Mouse (Mus musculus): ENCODE measurements around the gene Arhgap10.
"Not testable (repeated sequence)": the region's sequence is repeated elsewhere in the genome, so short reads cannot be mapped to it uniquely, and the experiment has no call there.

DNA sequence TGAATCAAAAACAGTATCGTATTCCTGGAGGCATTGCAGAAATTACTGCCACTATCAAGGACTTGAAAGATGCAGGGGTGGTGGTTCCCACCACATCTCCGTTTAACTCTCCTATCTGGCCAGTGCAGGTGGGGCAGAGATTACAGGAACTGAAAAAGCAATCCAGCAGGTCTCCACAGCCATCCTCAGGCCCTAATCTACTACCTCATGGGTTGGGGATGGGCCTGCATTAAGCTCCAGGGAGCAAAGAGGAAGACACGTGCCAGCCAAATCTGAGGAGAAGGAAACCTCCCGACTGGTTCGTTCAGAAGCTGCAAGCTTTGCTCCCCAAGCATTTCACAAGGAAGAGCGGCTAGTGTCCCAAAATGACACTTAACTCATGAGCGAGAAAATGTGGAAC lies 195.0 kb downstream of the Arhgap10 start:
- TF ChIP-seq CTCF, EP300 (IDR thresholded peaks at IDR 0.05; ENCODE audit: low read depth): not testable (repeated sequence)

All from heart, postnatal 0 days (tissue).